ENCODE assay signal across 23 mouse cellular contexts in genomic region chr4:126486217-126486616, GRCm38 (mm10). TPM values are rescaled to one million over a fixed set of nuclear protein-coding genes. Genes with fewer than 3 reads are reported as not detected.
DNase-seq lines count a peak whose midpoint lies in the region; ATAC-seq and TF ChIP-seq lines count a peak whose summit lies in the region.
"Had no signal": no experiment of that assay in that cellular context is flagged by ENCODE, and none has a peak within 500 bp of the region (broad histone marks: within the 10 kb centered on the region; RNA-seq: fewer than 3 reads in every experiment).

No protein-coding gene starts in this region.

- H3K4me1 ChIP-seq in kidney, postnatal 0 days (replicated peaks; ENCODE audit: insufficient read depth, low read length), result no peaks in the 10 kb centered on the region
- no peaks in the 10 kb centered on the region for H3K4me1 ChIP-seq in kidney, adult 2 months (ENCODE audit: control insufficient read depth, insufficient read depth, low read length)
- H3K4me1 ChIP-seq: forebrain, embryonic 10.5 days; forebrain, embryonic 13.5 days; heart, embryonic 10.5 days; heart, embryonic 13.5 days; hindbrain, embryonic 12.5 days; hindbrain, embryonic 15.5 days had no signal

- H3K36me3 ChIP-seq in kidney, postnatal 0 days (ENCODE audit: insufficient read depth, low read length), result no peaks in the 10 kb centered on the region
- H3K36me3 ChIP-seq in kidney, adult 2 months (ENCODE audit: control insufficient read depth, insufficient read depth, low read length), result no peaks in the 10 kb centered on the region
- H3K36me3 ChIP-seq: forebrain, embryonic 10.5 days; heart, embryonic 10.5 days; heart, embryonic 13.5 days had no signal

- H3K4me2 ChIP-seq in kidney, postnatal 0 days (ENCODE audit: low read length), result no peak overlapping the region
- H3K4me2 ChIP-seq: forebrain, embryonic 13.5 days; heart, embryonic 13.5 days; hindbrain, embryonic 12.5 days; hindbrain, embryonic 15.5 days had no signal

- H3K4me3 ChIP-seq in kidney, postnatal 0 days (replicated peaks; ENCODE audit: low read depth, low read length), result no peak overlapping the region
- H3K4me3 ChIP-seq in kidney, adult 2 months (ENCODE audit: insufficient read depth, low read depth, low read length), result no peak overlapping the region
- H3K4me3 ChIP-seq: forebrain, embryonic 10.5 days; forebrain, embryonic 13.5 days; heart, adult 2 months; heart, embryonic 10.5 days; heart, embryonic 13.5 days; hindbrain, embryonic 12.5 days; hindbrain, embryonic 15.5 days had no signal

- no peak for ATAC-seq in kidney, postnatal 0 days (replicated peaks; ENCODE audit: low FRiP score, low read depth)
- ATAC-seq: activated CD4-positive, CD25-positive, alpha-beta regulatory T cell, adult 4 months; CD4-positive, CD25-positive, alpha-beta regulatory T cell, adult 4 months; forebrain, embryonic 13.5 days; forebrain, embryonic 16.5 days had no signal

- no peak overlapping the region for H3K9ac ChIP-seq in kidney, postnatal 0 days (ENCODE audit: low read depth, low read length)
- H3K9ac ChIP-seq: forebrain, embryonic 13.5 days; heart, embryonic 13.5 days; hindbrain, embryonic 12.5 days; hindbrain, embryonic 15.5 days had no signal

- no peaks in the 10 kb centered on the region for H3K27me3 ChIP-seq in kidney, postnatal 0 days (ENCODE audit: insufficient read depth, low read length)
- no peaks in the 10 kb centered on the region for H3K27me3 ChIP-seq in kidney, adult 2 months (replicated peaks; ENCODE audit: control insufficient read depth, insufficient read depth, low read length)
- H3K27me3 ChIP-seq: forebrain, embryonic 13.5 days; heart, embryonic 13.5 days; hindbrain, embryonic 12.5 days; hindbrain, embryonic 15.5 days had no signal

- peak; percentile 8; the same call in 1 of the 2 replicates for TF ChIP-seq CTCF in kidney, postnatal 0 days (IDR thresholded peaks at IDR 0.05; ENCODE audit: low read depth)
- no peak for TF ChIP-seq CTCF in kidney, adult 2 months (conservative IDR thresholded peaks at IDR 0.05; ENCODE audit: insufficient read depth, insufficient read length, low read depth, low read length)

- H3K27ac ChIP-seq in kidney, postnatal 0 days, result no peak overlapping the region
- H3K27ac ChIP-seq in kidney, adult 2 months (ENCODE audit: insufficient read depth, low read depth, low read length), result no peak overlapping the region
- H3K27ac ChIP-seq: forebrain, embryonic 10.5 days; forebrain, embryonic 13.5 days; heart, adult 2 months; heart, embryonic 10.5 days; heart, embryonic 13.5 days; hindbrain, embryonic 12.5 days; hindbrain, embryonic 15.5 days had no signal

- 56% methylated on average over 1 of the region's 1 CpGs for WGBS in kidney, postnatal 0 days
- WGBS in kidney, adult 2 months, result 61% methylated on average over 1 of the region's 1 CpGs

- H3K9me3 ChIP-seq in kidney, postnatal 0 days (replicated peaks; ENCODE audit: low read length), result no peaks in the 10 kb centered on the region
- H3K9me3 ChIP-seq: forebrain, embryonic 10.5 days; forebrain, embryonic 13.5 days; heart, embryonic 10.5 days; heart, embryonic 13.5 days; hindbrain, embryonic 12.5 days; hindbrain, embryonic 15.5 days had no signal

- DNase-seq in kidney, postnatal 0 days (ENCODE audit: low spot score), result no peak
- DNase-seq in kidney, postnatal 10 days, result no peak
- DNase-seq in NIH3T3 (ENCODE audit: low read depth), result peak; percentile 26
- DNase-seq in brain, adult 2 months (ENCODE audit: low read depth, low spot score), result peak; percentile 55
- no peak for DNase-seq in cerebellum, adult 9-10 months
- no peak for DNase-seq in kidney, adult 2 months
- DNase-seq: adrenal gland, adult 8-10 months; adrenal gland, postnatal 25 days; cerebellum, adult 18-20 months; cerebellum, adult 9-11 months; cerebellum, postnatal 36 days; gastrocnemius, postnatal 25 days; heart, adult 2 months; heart, postnatal 14 days had no signal

- TF ChIP-seq POLR2A in kidney, adult 2 months (IDR thresholded peaks at IDR 0.05; ENCODE audit: low read depth, low read length), result no peak

RNA-seq across cellular contexts. Expression of gene Ago1, which starts 17.8 kb away (rescaled TPM):
- 4.4 TPM in 2 replicates for polyA plus RNA-seq in kidney, postnatal 0 days (2015; fragmentation: Nextera tagmentation; extraction: Ambion mirVana)
- polyA plus RNA-seq in kidney, adult 2 months (2012; rRNA removed), result 18.0 and 21.4 TPM in 2 replicates

RNA-seq across cellular contexts. Expression of gene Ago4, which starts 47.1 kb away (rescaled TPM):
- 1.4 and 1.8 TPM in 2 replicates for polyA plus RNA-seq in kidney, postnatal 0 days (2015; fragmentation: Nextera tagmentation; extraction: Ambion mirVana)
- 0.95 and 1.1 TPM in 2 replicates for polyA plus RNA-seq in kidney, adult 2 months (2012; rRNA removed)

RNA-seq across cellular contexts. Expression of gene Ago3, which starts 56.9 kb away (rescaled TPM):
- polyA plus RNA-seq in kidney, postnatal 0 days (2015; fragmentation: Nextera tagmentation; extraction: Ambion mirVana), result 8.7 and 9.8 TPM in 2 replicates
- polyA plus RNA-seq in kidney, adult 2 months (2012; rRNA removed), result 7.9 and 13.6 TPM in 2 replicates

Comparison
In these comparisons a context has a peak if more than half of its experiments do, and no peak if none do; other contexts are left out.
1. DNase-seq: peak in NIH3T3 (single experiment) and brain, adult 2 months (single experiment); none in kidney, postnatal 0 days (single experiment), kidney, postnatal 10 days (single experiment), cerebellum, adult 9-10 months (single experiment) and kidney, adult 2 months (single experiment).